8 mouse cellular contexts compared by ENCODE assay signal in genomic region chr17:84183291-84183781, GRCm38 (mm10). TPM values are rescaled to one million over a fixed set of nuclear protein-coding genes. Genes with fewer than 3 reads are reported as not detected.
DNase-seq lines count a peak whose midpoint lies in the region; ATAC-seq lines count a peak whose summit lies in the region.

No protein-coding gene starts in this region.

- DNase-seq in 3T3-L1 (ENCODE audit: low read depth, low spot score): peak; percentile 97
- peak; percentile 96 for DNase-seq in adrenal gland, postnatal 14 days
- DNase-seq in kidney, postnatal 10 days: peak; percentile 94
- peak; percentile 89 for DNase-seq in liver, embryonic 13.5 days
- peak; percentile 72 for DNase-seq in naive thymus-derived CD4-positive, alpha-beta T cell, adult 2 months (ENCODE audit: low read depth)

- H3K4me2 ChIP-seq in heart, embryonic 12.5 days: peak overlapping the region; percentile 60
- peak overlapping the region; percentile 73 for H3K4me2 ChIP-seq in liver, embryonic 13.5 days
- peak overlapping the region; percentile 45 for H3K4me2 ChIP-seq in stomach, embryonic 14.5 days (replicated peaks; ENCODE audit: low read depth, low read length)

- whole genome bisulfite sequencing in heart, embryonic 12.5 days: 1% methylated on average over 12 of the region's 12 CpGs
- under 1% methylated on average over 12 of the region's 12 CpGs for WGBS in liver, embryonic 13.5 days (ENCODE audit: insufficient replicate concordance)
- WGBS in stomach, embryonic 14.5 days: 2% methylated on average over 12 of the region's 12 CpGs

- peak overlapping the region; percentile 76 for H3K27ac ChIP-seq in heart, embryonic 12.5 days (ENCODE audit: poor library complexity, severe bottlenecking)
- H3K27ac ChIP-seq in liver, embryonic 13.5 days: peak overlapping the region; percentile 94
- H3K27ac ChIP-seq in stomach, embryonic 14.5 days (ENCODE audit: low read length): peak overlapping the region; percentile 86

- peak; percentile 64 for ATAC-seq in heart, embryonic 12.5 days (ENCODE audit: insufficient number of reproducible peaks, low FRiP score)
- peak; percentile 40 for ATAC-seq in liver, embryonic 13.5 days (ENCODE audit: low read depth)
- peak; percentile 15; the same call in 1 of the 2 replicates for ATAC-seq in stomach, embryonic 14.5 days (ENCODE audit: insufficient number of reproducible peaks, insufficient read depth, low FRiP score, low read depth)

- H3K27me3 ChIP-seq in erythroblast, embryonic 14.5 days (ENCODE audit: control insufficient read depth): no peaks in the 10 kb centered on the region
- no peaks in the 10 kb centered on the region for H3K27me3 ChIP-seq in heart, embryonic 12.5 days (replicated peaks)
- H3K27me3 ChIP-seq in liver, embryonic 13.5 days: no peaks in the 10 kb centered on the region
- H3K27me3 ChIP-seq in stomach, embryonic 14.5 days (ENCODE audit: control insufficient read depth, insufficient read depth, low read length): no peaks in the 10 kb centered on the region

- H3K36me3 ChIP-seq in erythroblast, embryonic 14.5 days (ENCODE audit: control insufficient read depth): peaks cover 32% of the 10 kb centered on the region
- peaks cover 11% of the 10 kb centered on the region for H3K36me3 ChIP-seq in heart, embryonic 12.5 days
- peaks cover 22% of the 10 kb centered on the region for H3K36me3 ChIP-seq in liver, embryonic 13.5 days
- H3K36me3 ChIP-seq in stomach, embryonic 14.5 days (ENCODE audit: control insufficient read depth, insufficient read depth, low read length): peaks cover 10% of the 10 kb centered on the region; the same call in 1 of the 2 replicates

- no peaks in the 10 kb centered on the region for H3K9me3 ChIP-seq in erythroblast, embryonic 14.5 days (ENCODE audit: control insufficient read depth, low read length)
- H3K9me3 ChIP-seq in heart, embryonic 12.5 days (replicated peaks): no peaks in the 10 kb centered on the region
- H3K9me3 ChIP-seq in liver, embryonic 13.5 days (replicated peaks): no peaks in the 10 kb centered on the region
- H3K9me3 ChIP-seq in stomach, embryonic 14.5 days (ENCODE audit: control insufficient read depth, low read depth, low read length): no peaks in the 10 kb centered on the region

- H3K4me1 ChIP-seq in erythroblast, embryonic 14.5 days (ENCODE audit: control insufficient read depth): peaks cover 74% of the 10 kb centered on the region
- H3K4me1 ChIP-seq in heart, embryonic 12.5 days (replicated peaks): peaks cover 45% of the 10 kb centered on the region
- H3K4me1 ChIP-seq in liver, embryonic 13.5 days (replicated peaks): peaks cover 63% of the 10 kb centered on the region
- H3K4me1 ChIP-seq in stomach, embryonic 14.5 days (ENCODE audit: control insufficient read depth, insufficient read depth, low read length): peaks cover 30% of the 10 kb centered on the region

- peak overlapping the region; percentile 58 for H3K4me3 ChIP-seq in erythroblast, embryonic 14.5 days (replicated peaks)
- H3K4me3 ChIP-seq in heart, embryonic 12.5 days: peak overlapping the region; percentile 25
- peak overlapping the region; percentile 56 for H3K4me3 ChIP-seq in liver, embryonic 13.5 days (replicated peaks)
- H3K4me3 ChIP-seq in stomach, embryonic 14.5 days (ENCODE audit: low read depth, low read length): peak overlapping the region; percentile 25

- H3K9ac ChIP-seq in heart, embryonic 12.5 days: peak overlapping the region; percentile 61
- peak overlapping the region; percentile 67 for H3K9ac ChIP-seq in liver, embryonic 13.5 days
- peak overlapping the region; percentile 26 for H3K9ac ChIP-seq in stomach, embryonic 14.5 days (replicated peaks; ENCODE audit: low read depth, low read length)

RNA-seq across cellular contexts. Expression of gene Zfp36l2, which starts 4.4 kb away (rescaled TPM):
- total RNA-seq in adrenal gland, postnatal 14 days (2021): 73.8 and 85.4 TPM in 2 replicates
- polyA plus RNA-seq in erythroblast, embryonic 14.5 days (2012): 6.6 and 7.9 TPM in 2 replicates
- polyA plus RNA-seq in heart, embryonic 12.5 days (2016; fragmentation: Nextera tagmentation; extraction: Ambion mirVana): 10.3 and 10.5 TPM in 2 replicates
- 8.9 and 10.0 TPM in 2 replicates for polyA plus RNA-seq in liver, embryonic 13.5 days (2015; fragmentation: Nextera tagmentation; extraction: Ambion mirVana)
- 31.2 and 33.2 TPM in 2 replicates for polyA plus RNA-seq in stomach, embryonic 14.5 days (2014; fragmentation: Nextera tagmentation; extraction: Ambion mirVana)

Comparison
In these comparisons a context has a peak if more than half of its experiments do, and no peak if none do; other contexts are left out.
1. Peak in every context shown above with its lines: DNase-seq, ATAC-seq, H3K4me3 ChIP-seq and H3K27ac ChIP-seq.